Mouse (Mus musculus): ENCODE data around the gene Plekhm3. TPM values are rescaled to one million over a fixed set of nuclear protein-coding genes. Genes with fewer than 3 reads are reported as not detected.

Plekhm3 gene
- polyA plus RNA-seq, 1 experiment from 2014 or later: 5.0 TPM

DNA sequence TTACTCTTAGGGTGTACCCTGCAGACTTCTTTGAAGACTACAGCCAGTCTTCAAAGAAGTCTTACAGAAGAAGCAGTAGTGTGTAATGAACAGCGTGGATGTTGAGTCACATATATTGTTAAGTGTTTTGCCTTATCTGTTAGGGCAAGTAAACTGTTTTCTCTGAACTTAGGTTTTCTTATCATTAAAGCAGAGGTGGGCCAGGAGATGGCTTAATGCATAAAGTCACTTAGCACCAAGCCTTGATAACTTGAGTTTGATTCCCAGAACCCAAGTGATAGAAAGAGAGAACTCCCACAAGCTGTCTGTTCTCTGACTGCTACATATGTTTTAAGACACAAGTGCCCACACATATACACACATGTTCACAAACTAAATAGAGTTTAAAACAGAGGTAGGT is 144.7 kb downstream of the Plekhm3 start:
- peaks cover 9% of the 10 kb centered on the region; the same call in 1 of the 2 replicates for H3K4me1 ChIP-seq (ENCODE audit: control insufficient read depth, insufficient read depth, low read length)
- H3K36me3 ChIP-seq (ENCODE audit: control insufficient read depth, insufficient read depth, low read length): no peaks in the 10 kb centered on the region
- ATAC-seq (ENCODE audit: insufficient read depth, low FRiP score): no peak
- H3K9me3 ChIP-seq (replicated peaks; ENCODE audit: control insufficient read depth, low read length): no peaks in the 10 kb centered on the region
- no peak overlapping the region for H3K27ac ChIP-seq (ENCODE audit: low read length)
- no peak overlapping the region for H3K4me3 ChIP-seq (replicated peaks; ENCODE audit: low read length)
- H3K9ac ChIP-seq (ENCODE audit: low read length): no peak overlapping the region
- WGBS: 61% methylated on average over 1 of the region's 1 CpGs
- no peak overlapping the region for H3K4me2 ChIP-seq (ENCODE audit: low read depth, low read length)
- no peaks in the 10 kb centered on the region for H3K27me3 ChIP-seq (ENCODE audit: control insufficient read depth, insufficient read depth, low read length)

DNA sequence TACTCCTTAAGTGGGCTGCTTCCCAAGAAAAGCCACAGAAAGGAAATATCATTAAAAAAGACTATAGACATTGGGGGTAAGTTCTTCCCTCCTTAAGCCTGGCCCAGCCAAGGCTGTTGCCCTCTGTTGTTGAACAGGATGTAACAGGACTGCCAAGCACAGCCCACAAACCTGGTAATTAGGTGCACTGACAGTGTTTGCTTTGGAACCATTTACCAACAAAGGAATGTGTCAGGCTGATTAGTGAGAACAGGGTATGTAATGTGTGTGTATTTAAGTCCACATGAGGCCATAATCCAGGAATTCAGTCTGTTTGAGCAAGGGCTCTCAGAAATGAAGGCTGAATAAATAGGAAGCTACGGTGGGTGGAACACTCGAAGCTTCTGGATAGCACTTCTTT is 147.5 kb downstream of the Plekhm3 start:
- 28% methylated on average over 2 of the region's 2 CpGs for WGBS
- no peaks in the 10 kb centered on the region for H3K27me3 ChIP-seq (ENCODE audit: control insufficient read depth, insufficient read depth, low read length)
- no peaks in the 10 kb centered on the region for H3K36me3 ChIP-seq (ENCODE audit: control insufficient read depth, insufficient read depth, low read length)
- H3K27ac ChIP-seq (ENCODE audit: low read length): peak overlapping the region; percentile 74
- no peak overlapping the region for H3K4me2 ChIP-seq (ENCODE audit: low read depth, low read length)
- peaks cover 9% of the 10 kb centered on the region; the same call in 1 of the 2 replicates for H3K4me1 ChIP-seq (ENCODE audit: control insufficient read depth, insufficient read depth, low read length)
- H3K4me3 ChIP-seq (replicated peaks; ENCODE audit: low read length): no peak overlapping the region
- peak; percentile 95 for ATAC-seq (ENCODE audit: insufficient read depth, low FRiP score)
- H3K9ac ChIP-seq (ENCODE audit: low read length): no peak overlapping the region
- H3K9me3 ChIP-seq (replicated peaks; ENCODE audit: control insufficient read depth, low read length): no peaks in the 10 kb centered on the region

DNA sequence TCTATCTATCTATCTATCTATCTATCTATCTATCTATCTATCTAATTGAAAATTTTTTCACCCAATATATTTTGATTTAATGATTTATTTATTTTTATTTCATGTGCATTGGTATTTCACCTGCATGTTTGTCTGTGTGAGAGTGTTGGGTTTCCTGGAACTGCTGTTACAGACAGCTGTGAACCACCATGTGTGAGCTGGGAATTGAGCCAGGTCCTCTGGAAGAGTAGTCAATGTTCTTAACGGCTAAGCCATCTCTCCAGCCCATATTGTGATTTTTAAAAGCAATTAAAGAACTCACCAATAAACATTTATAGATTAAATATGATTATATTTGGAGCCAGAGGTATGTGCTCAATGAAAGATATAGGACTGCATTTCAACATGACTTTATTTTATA is 148.9 kb downstream of the Plekhm3 start:
- 31% methylated on average over 1 of the region's 1 CpGs for WGBS
- no peaks in the 10 kb centered on the region for H3K36me3 ChIP-seq (ENCODE audit: control insufficient read depth, insufficient read depth, low read length)
- H3K4me2 ChIP-seq (ENCODE audit: low read depth, low read length): no peak overlapping the region
- no peak overlapping the region for H3K4me3 ChIP-seq (replicated peaks; ENCODE audit: low read length)
- H3K27ac ChIP-seq (ENCODE audit: low read length): no peak overlapping the region
- no peaks in the 10 kb centered on the region for H3K27me3 ChIP-seq (ENCODE audit: control insufficient read depth, insufficient read depth, low read length)
- ATAC-seq (ENCODE audit: insufficient read depth, low FRiP score): no peak
- H3K4me1 ChIP-seq (ENCODE audit: control insufficient read depth, insufficient read depth, low read length): peaks cover 9% of the 10 kb centered on the region; the same call in 1 of the 2 replicates
- no peaks in the 10 kb centered on the region for H3K9me3 ChIP-seq (replicated peaks; ENCODE audit: control insufficient read depth, low read length)
- H3K9ac ChIP-seq (ENCODE audit: low read length): no peak overlapping the region

- Histone ChIP-seq H3K4me3 (replicated peaks; ENCODE audit: low read length) (no peak overlapping the region), H3K27ac (ENCODE audit: low read length) (no peak overlapping the region), H3K9me3 (replicated peaks; ENCODE audit: control insufficient read depth, low read length) (no peaks in the 10 kb centered on the region), H3K4me2 (ENCODE audit: low read depth, low read length) (no peak overlapping the region), H3K9ac (ENCODE audit: low read length) (no peak overlapping the region), H3K36me3 (ENCODE audit: control insufficient read depth, insufficient read depth, low read length) (no peaks in the 10 kb centered on the region), H3K27me3 (ENCODE audit: control insufficient read depth, insufficient read depth, low read length) (no peaks in the 10 kb centered on the region), H3K4me1 (ENCODE audit: control insufficient read depth, insufficient read depth, low read length) (peaks cover 9% of the 10 kb centered on the region; the same call in 1 of the 2 replicates)
- WGBS: 66% methylated on average over 2 of the region's 2 CpGs
- no peak for ATAC-seq (ENCODE audit: insufficient read depth, low FRiP score)
These were observed 151.4 kb downstream of the Plekhm3 start for GRCm38 (mm10) chr1:64805217-64805616.

DNA sequence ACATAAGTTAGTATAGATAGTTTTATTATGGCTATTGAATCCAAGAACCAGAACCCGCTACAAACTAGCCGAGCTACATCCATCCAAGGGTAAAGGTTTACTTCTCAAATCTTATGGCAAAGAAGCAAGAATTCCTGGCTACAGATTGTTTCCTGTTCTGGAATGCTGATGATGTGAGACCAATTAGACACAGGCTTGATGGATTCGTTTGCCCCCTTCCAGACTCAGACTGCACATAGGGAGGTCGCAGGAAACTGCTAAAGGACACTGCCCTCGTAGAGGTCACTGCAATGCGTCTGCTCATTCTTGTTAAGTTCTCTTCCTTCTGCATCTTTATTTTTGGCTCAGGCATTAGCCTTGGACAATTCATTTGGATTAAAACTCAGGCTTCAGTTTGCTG is 154.0 kb downstream of the Plekhm3 start:
- Histone ChIP-seq H3K36me3 (ENCODE audit: control insufficient read depth, insufficient read depth, low read length) (no peaks in the 10 kb centered on the region), H3K4me3 (replicated peaks; ENCODE audit: low read length) (no peak overlapping the region), H3K4me2 (ENCODE audit: low read depth, low read length) (no peak overlapping the region), H3K9me3 (replicated peaks; ENCODE audit: control insufficient read depth, low read length) (no peaks in the 10 kb centered on the region), H3K9ac (ENCODE audit: low read length) (no peak overlapping the region), H3K4me1 (ENCODE audit: control insufficient read depth, insufficient read depth, low read length) (no peaks in the 10 kb centered on the region), H3K27me3 (ENCODE audit: control insufficient read depth, insufficient read depth, low read length) (no peaks in the 10 kb centered on the region), H3K27ac (ENCODE audit: low read length) (no peak overlapping the region)
- 43% methylated on average over 6 of the region's 6 CpGs for WGBS
- ATAC-seq (ENCODE audit: insufficient read depth, low FRiP score): no peak

DNA sequence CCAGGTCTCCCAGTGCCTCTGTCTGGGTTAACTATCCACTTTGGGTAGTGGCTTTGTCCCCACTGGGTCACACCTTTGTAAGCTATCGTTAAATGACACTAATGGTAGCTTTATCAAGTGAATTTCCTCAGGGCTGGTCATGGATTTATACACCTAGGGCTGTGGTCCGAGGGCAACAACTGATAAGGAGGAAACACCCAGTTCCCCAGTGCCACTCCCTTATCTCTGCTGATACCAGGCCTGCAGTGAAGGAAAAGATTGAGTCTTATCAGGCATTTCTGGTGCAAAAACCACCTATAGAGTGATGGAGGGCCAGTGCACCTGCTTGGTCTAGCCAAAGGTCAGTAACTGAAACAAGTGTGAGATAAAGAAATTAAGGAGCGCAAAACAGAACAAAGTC is 159.0 kb downstream of the Plekhm3 start:
- Histone ChIP-seq H3K27me3 (ENCODE audit: control insufficient read depth, insufficient read depth, low read length) (no peaks in the 10 kb centered on the region), H3K27ac (ENCODE audit: low read length) (peak overlapping the region; percentile 73; the same call in 1 of the 2 replicates), H3K4me1 (ENCODE audit: control insufficient read depth, insufficient read depth, low read length) (peaks cover 7% of the 10 kb centered on the region), H3K9ac (ENCODE audit: low read length) (no peak overlapping the region), H3K4me2 (ENCODE audit: low read depth, low read length) (no peak overlapping the region), H3K9me3 (replicated peaks; ENCODE audit: control insufficient read depth, low read length) (no peaks in the 10 kb centered on the region), H3K36me3 (ENCODE audit: control insufficient read depth, insufficient read depth, low read length) (no peaks in the 10 kb centered on the region), H3K4me3 (replicated peaks; ENCODE audit: low read length) (no peak overlapping the region)
- 53% methylated on average over 3 of the region's 3 CpGs for whole genome bisulfite sequencing
- ATAC-seq (ENCODE audit: insufficient read depth, low FRiP score): peak; percentile 88

GRCm38 (mm10) chr1:64796867-64797582 is 159.6 kb downstream of the Plekhm3 start:
- 64% methylated on average over 6 of the region's 6 CpGs for WGBS
- ATAC-seq (ENCODE audit: insufficient read depth, low FRiP score): no peak
- Histone ChIP-seq H3K27ac (ENCODE audit: low read length) (peak overlapping the region; percentile 55; the same call in 1 of the 2 replicates), H3K9ac (ENCODE audit: low read length) (no peak overlapping the region), H3K4me1 (ENCODE audit: control insufficient read depth, insufficient read depth, low read length) (peaks cover 13% of the 10 kb centered on the region), H3K9me3 (replicated peaks; ENCODE audit: control insufficient read depth, low read length) (no peaks in the 10 kb centered on the region), H3K4me2 (ENCODE audit: low read depth, low read length) (no peak overlapping the region), H3K36me3 (ENCODE audit: control insufficient read depth, insufficient read depth, low read length) (no peaks in the 10 kb centered on the region), H3K4me3 (replicated peaks; ENCODE audit: low read length) (no peak overlapping the region), H3K27me3 (ENCODE audit: control insufficient read depth, insufficient read depth, low read length) (no peaks in the 10 kb centered on the region)

- 60% methylated on average over 8 of the region's 8 CpGs for WGBS
- H3K9ac ChIP-seq (ENCODE audit: low read length): no peak overlapping the region
- peaks cover 28% of the 10 kb centered on the region for H3K4me1 ChIP-seq (ENCODE audit: control insufficient read depth, insufficient read depth, low read length)
- no peak overlapping the region for H3K4me2 ChIP-seq (ENCODE audit: low read depth, low read length)
- ATAC-seq (ENCODE audit: insufficient read depth, low FRiP score): 0 out of 2 replicates have a peak, but pooled peaks have one; percentile 9
- H3K9me3 ChIP-seq (replicated peaks; ENCODE audit: control insufficient read depth, low read length): no peaks in the 10 kb centered on the region
- no peaks in the 10 kb centered on the region for H3K27me3 ChIP-seq (ENCODE audit: control insufficient read depth, insufficient read depth, low read length)
- H3K4me3 ChIP-seq (replicated peaks; ENCODE audit: low read length): no peak overlapping the region
- no peak overlapping the region for H3K27ac ChIP-seq (ENCODE audit: low read length)
- H3K36me3 ChIP-seq (ENCODE audit: control insufficient read depth, insufficient read depth, low read length): no peaks in the 10 kb centered on the region
These were observed 161.2 kb downstream of the Plekhm3 start for GRCm38 (mm10) chr1:64795284-64796040.

GRCm38 (mm10) chr1:64794096-64794495 is 162.5 kb downstream of the Plekhm3 start:
- ATAC-seq (ENCODE audit: insufficient read depth, low FRiP score): no peak
- H3K27me3 ChIP-seq (ENCODE audit: control insufficient read depth, insufficient read depth, low read length): no peaks in the 10 kb centered on the region
- no peak overlapping the region for H3K27ac ChIP-seq (ENCODE audit: low read length)
- no peak overlapping the region for H3K4me3 ChIP-seq (replicated peaks; ENCODE audit: low read length)
- H3K9ac ChIP-seq (ENCODE audit: low read length): no peak overlapping the region
- 89% methylated on average over 11 of the region's 11 CpGs for WGBS
- peaks cover 38% of the 10 kb centered on the region for H3K4me1 ChIP-seq (ENCODE audit: control insufficient read depth, insufficient read depth, low read length)
- H3K9me3 ChIP-seq (replicated peaks; ENCODE audit: control insufficient read depth, low read length): no peaks in the 10 kb centered on the region
- no peak overlapping the region for H3K4me2 ChIP-seq (ENCODE audit: low read depth, low read length)
- H3K36me3 ChIP-seq (ENCODE audit: control insufficient read depth, insufficient read depth, low read length): no peaks in the 10 kb centered on the region
